Mouse (Mus musculus): ENCODE measurements at regions not wholly inside any gene's neighbourhood (a gene's known extent, or its start where the extent isn't known, plus 50 kb on each side); places are given as distances from the start of the nearest gene placed in this dataset.

- TF ChIP-seq CTCF (IDR thresholded peaks at IDR 0.05; ENCODE audit: extremely low read depth, insufficient read depth, low read length) (no peak), POLR2A (IDR thresholded peaks at IDR 0.05; ENCODE audit: extremely low read depth, insufficient read depth, low read length) (no peak)
Measured at GRCm38 (mm10) chr17:67412546-67413250, 58.4 kb upstream of the Ptprm start.
